In the genomic region with DNA sequence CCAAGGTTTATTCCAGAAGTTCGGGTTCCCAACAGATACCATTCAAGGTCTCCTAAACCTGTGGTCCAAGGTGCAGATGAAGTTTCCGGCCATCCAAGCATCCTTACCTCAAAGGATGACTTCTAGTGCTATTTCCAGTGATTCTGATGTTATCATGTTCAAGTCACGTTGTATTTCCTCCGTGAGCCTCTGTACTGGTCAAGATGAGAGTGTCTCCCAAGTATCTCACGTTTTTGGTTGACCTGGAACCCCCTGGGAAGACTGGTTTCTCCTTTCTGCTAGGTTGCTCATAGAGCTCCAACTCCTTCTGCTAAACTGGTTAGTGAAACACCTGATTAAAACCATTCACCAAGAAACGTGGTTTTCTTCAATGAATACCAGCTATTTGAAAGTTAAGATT, we compare ENCODE assay signal across 8 mouse cellular contexts. TPM values are rescaled to one million over a fixed set of nuclear protein-coding genes. Genes with fewer than 3 reads are reported as not detected.
DNase-seq lines count a peak whose midpoint lies in the region; ATAC-seq and TF ChIP-seq lines count a peak whose summit lies in the region.

No protein-coding gene starts in this region.

- H3K4me2 ChIP-seq in lung, embryonic 15.5 days: 0 out of 2 replicates have a peak overlapping the region, but pooled peaks have one; percentile 80
- H3K4me2 ChIP-seq in hindbrain, postnatal 0 days (ENCODE audit: low read depth, low read length): peak overlapping the region; percentile 79
- H3K4me2 ChIP-seq in midbrain, postnatal 0 days (ENCODE audit: low read depth, low read length, poor library complexity, severe bottlenecking): peak overlapping the region; percentile 75; the same call in 1 of the 2 replicates

- 0 out of 2 replicates have a peak, but pooled peaks cover 3% of the 10 kb centered on the region for H3K27me3 ChIP-seq in heart, embryonic 10.5 days (ENCODE audit: insufficient read depth, poor library complexity, severe bottlenecking)
- no peaks in the 10 kb centered on the region for H3K27me3 ChIP-seq in lung, embryonic 15.5 days
- H3K27me3 ChIP-seq in hindbrain, postnatal 0 days (ENCODE audit: insufficient read depth, low read length): no peaks in the 10 kb centered on the region
- no peaks in the 10 kb centered on the region for H3K27me3 ChIP-seq in midbrain, postnatal 0 days (ENCODE audit: insufficient read depth, low read length)

- H3K4me3 ChIP-seq in heart, embryonic 10.5 days: peak overlapping the region; percentile 83; the same call in 1 of the 2 replicates
- H3K4me3 ChIP-seq in lung, embryonic 15.5 days: no peak overlapping the region
- no peak overlapping the region for H3K4me3 ChIP-seq in hindbrain, postnatal 0 days (ENCODE audit: low read length)
- peak overlapping the region; percentile 77; the same call in 1 of the 2 replicates for H3K4me3 ChIP-seq in midbrain, postnatal 0 days (ENCODE audit: low read depth, low read length)

- H3K9me3 ChIP-seq in heart, embryonic 10.5 days: no peaks in the 10 kb centered on the region
- no peaks in the 10 kb centered on the region for H3K9me3 ChIP-seq in lung, embryonic 15.5 days
- no peaks in the 10 kb centered on the region for H3K9me3 ChIP-seq in hindbrain, postnatal 0 days (ENCODE audit: low read length)
- no peaks in the 10 kb centered on the region for H3K9me3 ChIP-seq in midbrain, postnatal 0 days (ENCODE audit: low read length)

- no peak overlapping the region for H3K27ac ChIP-seq in heart, embryonic 10.5 days
- H3K27ac ChIP-seq in lung, embryonic 15.5 days: no peak overlapping the region
- no peak overlapping the region for H3K27ac ChIP-seq in hindbrain, postnatal 0 days
- H3K27ac ChIP-seq in midbrain, postnatal 0 days (ENCODE audit: low read depth, low read length): no peak overlapping the region

- no peak for DNase-seq in heart, embryonic 10.5 days (ENCODE audit: low spot score)
- no peak for DNase-seq in heart, adult 9 months (ENCODE audit: low spot score in 2 of 2)
- no peak for DNase-seq in lung, postnatal 10 days
- DNase-seq in hindbrain, postnatal 0 days (ENCODE audit: low spot score): no peak
- DNase-seq in midbrain, postnatal 0 days (ENCODE audit: low spot score): no peak
- no peak for DNase-seq in layer of hippocampus, adult 9-11 months
- DNase-seq in frontal cortex, postnatal 14 days (ENCODE audit: low spot score in 2 of 2): no peak

- no peak for TF ChIP-seq CTCF in hindbrain, postnatal 0 days (IDR thresholded peaks at IDR 0.05; ENCODE audit: low read depth)
- no peak for TF ChIP-seq CTCF in midbrain, postnatal 0 days (IDR thresholded peaks at IDR 0.05)

- no peak overlapping the region for H3K9ac ChIP-seq in lung, embryonic 15.5 days
- H3K9ac ChIP-seq in hindbrain, postnatal 0 days (replicated peaks; ENCODE audit: low read length): no peak overlapping the region
- no peak overlapping the region for H3K9ac ChIP-seq in midbrain, postnatal 0 days (replicated peaks; ENCODE audit: low read length, poor library complexity, severe bottlenecking)

- H3K4me1 ChIP-seq in heart, embryonic 10.5 days: no peaks in the 10 kb centered on the region
- H3K4me1 ChIP-seq in lung, embryonic 15.5 days: no peaks in the 10 kb centered on the region
- no peaks in the 10 kb centered on the region for H3K4me1 ChIP-seq in hindbrain, postnatal 0 days (ENCODE audit: insufficient read depth, low read length)
- H3K4me1 ChIP-seq in midbrain, postnatal 0 days (ENCODE audit: insufficient read depth, low read length): no peaks in the 10 kb centered on the region

- ATAC-seq in lung, embryonic 15.5 days (ENCODE audit: borderline replicate concordance, extremely low read depth, low FRiP score, low TSS enrichment): no peak
- no peak for ATAC-seq in hindbrain, postnatal 0 days
- ATAC-seq in midbrain, postnatal 0 days (ENCODE audit: low FRiP score): no peak

- 35% methylated on average over 6 of the region's 6 CpGs for WGBS in heart, embryonic 10.5 days
- 36% methylated on average over 6 of the region's 6 CpGs for WGBS in lung, embryonic 15.5 days
- WGBS in hindbrain, postnatal 0 days: 41% methylated on average over 6 of the region's 6 CpGs
- WGBS in midbrain, postnatal 0 days: 37% methylated on average over 6 of the region's 6 CpGs

- no peaks in the 10 kb centered on the region for H3K36me3 ChIP-seq in heart, embryonic 10.5 days
- H3K36me3 ChIP-seq in lung, embryonic 15.5 days: no peaks in the 10 kb centered on the region
- no peaks in the 10 kb centered on the region for H3K36me3 ChIP-seq in hindbrain, postnatal 0 days (ENCODE audit: insufficient read depth, low read length)
- H3K36me3 ChIP-seq in midbrain, postnatal 0 days (ENCODE audit: insufficient read depth, low read length): no peaks in the 10 kb centered on the region

RNA-seq across cellular contexts. Expression of gene Asb13, which starts 0.7 kb away (rescaled TPM):
- polyA plus RNA-seq in heart, embryonic 10.5 days (2016; fragmentation: Nextera tagmentation; extraction: Ambion mirVana): 6.8 and 9.4 TPM in 2 replicates
- polyA plus RNA-seq in lung, embryonic 15.5 days (2015; fragmentation: Nextera tagmentation; extraction: Ambion mirVana): 10.0 and 11.6 TPM in 2 replicates
- 16.6 and 17.3 TPM in 2 replicates for total RNA-seq in hindbrain, postnatal 0 days (2014; rRNA removed)
- polyA plus RNA-seq in hindbrain, postnatal 0 days (2015; fragmentation: Nextera tagmentation; extraction: Ambion mirVana): 14.1 and 16.5 TPM in 2 replicates
- 10.9 and 16.8 TPM in 2 replicates for total RNA-seq in midbrain, postnatal 0 days (2014; rRNA removed)
- polyA plus RNA-seq in midbrain, postnatal 0 days (2015; fragmentation: Nextera tagmentation; extraction: Ambion mirVana): 15.1 and 17.3 TPM in 2 replicates

RNA-seq across cellular contexts. Expression of gene Fam208b, which starts 22.2 kb away (rescaled TPM):
- polyA plus RNA-seq in heart, embryonic 10.5 days (2016; fragmentation: Nextera tagmentation; extraction: Ambion mirVana): 13.5 and 15.9 TPM in 2 replicates
- polyA plus RNA-seq in lung, embryonic 15.5 days (2015; fragmentation: Nextera tagmentation; extraction: Ambion mirVana): 13.4 and 14.4 TPM in 2 replicates
- 25.4 and 36.7 TPM in 2 replicates for total RNA-seq in hindbrain, postnatal 0 days (2014; rRNA removed)
- polyA plus RNA-seq in hindbrain, postnatal 0 days (2015; fragmentation: Nextera tagmentation; extraction: Ambion mirVana): 8.4 and 9.9 TPM in 2 replicates
- total RNA-seq in midbrain, postnatal 0 days (2014; rRNA removed): 34.9 and 40.8 TPM in 2 replicates
- 6.8 and 10.1 TPM in 2 replicates for polyA plus RNA-seq in midbrain, postnatal 0 days (2015; fragmentation: Nextera tagmentation; extraction: Ambion mirVana)

Comparison
In these comparisons a context has a peak if more than half of its experiments do, and no peak if none do; other contexts are left out.
1. H3K4me3 ChIP-seq: peak in heart, embryonic 10.5 days (single experiment) and midbrain, postnatal 0 days (single experiment); none in lung, embryonic 15.5 days (single experiment) and hindbrain, postnatal 0 days (single experiment).
2. Peak in every context shown above with its lines, with median percentiles within 50 percentile points of each other: H3K4me2 ChIP-seq.